Mouse (Mus musculus) midbrain, embryonic 16.5 days (tissue): ENCODE measurements at regions not wholly inside any gene's neighbourhood (a gene's known extent, or its start where the extent isn't known, plus 50 kb on each side); places are given as distances from the start of the nearest gene placed in this dataset.
A peak's percentile ranks its signal among the peaks of the same experiment; 100 is the strongest.

Source experiments
- ATAC-seq: fragments of 200-750 bp; cut with Nextera tagmentation; 2 replicates; pipeline ENCODE4 v1.8.0; 2017; ENCODE audit warnings: moderate TSS enrichment
- H3K27ac ChIP-seq: fragments of 300-500 bp; sonication (generic); 2 replicates; pipeline ENCODE4 v1.5.1; 2014; ENCODE audit warnings: mild to moderate bottlenecking, low read length, mixed read lengths
- H3K27me3 ChIP-seq: fragments of 300-500 bp; sonication (generic); 2 replicates; pipeline ENCODE4 v1.6.1; 2014; ENCODE audit warnings: low read depth, low read length, mixed read lengths; ENCODE audit not compliant: control insufficient read depth, insufficient read depth
- H3K36me3 ChIP-seq: fragments of 300-500 bp; sonication (generic); 2 replicates; pipeline ENCODE4 v1.6.1; 2014; ENCODE audit warnings: mild to moderate bottlenecking, low read length, moderate library complexity, mixed read lengths; ENCODE audit not compliant: control insufficient read depth, insufficient read depth
- H3K4me1 ChIP-seq: fragments of 300-500 bp; sonication (generic); 2 replicates; pipeline ENCODE4 v1.6.1; 2014; ENCODE audit warnings: mild to moderate bottlenecking, low read length, mixed read lengths; ENCODE audit not compliant: control insufficient read depth, insufficient read depth
- H3K4me2 ChIP-seq: fragments of 300-500 bp; sonication (generic); 2 replicates; pipeline ENCODE4 v1.6.1; 2014; ENCODE audit warnings: mild to moderate bottlenecking, low read length, mixed read lengths
- H3K4me3 ChIP-seq: fragments of 300-500 bp; sonication (generic); 2 replicates; pipeline ENCODE4 v1.5.1; 2014; ENCODE audit warnings: low read depth, mild to moderate bottlenecking, low read length, moderate library complexity, mixed read lengths
- H3K9ac ChIP-seq: fragments of 300-500 bp; sonication (generic); 2 replicates; pipeline ENCODE4 v1.6.1; 2014; ENCODE audit warnings: low read depth, low read length, mixed read lengths
- H3K9me3 ChIP-seq: fragments of 300-500 bp; sonication (generic); replicated peaks from 2 replicates; pipeline ENCODE4 v1.6.1; 2014; ENCODE audit warnings: mild to moderate bottlenecking, low read length, mixed read lengths; ENCODE audit not compliant: control insufficient read depth, poor library complexity, severe bottlenecking
- WGBS: fragments of 180-500 bp; shearing (Covaris S2); extraction: QIAGEN DNeasy Blood & Tissue Kit; methylation state at CpG from one replicate; pipeline ENCODE4 v1.1.7; 2014; 5-methylcytosine and 5-hydroxymethylcytosine counted together

- no peak overlapping the region for H3K9ac ChIP-seq
- no peak overlapping the region for H3K4me2 ChIP-seq
- 77% methylated on average over 5 of the region's 5 CpGs for WGBS
- no peaks in the 10 kb centered on the region for H3K36me3 ChIP-seq
- no peaks in the 10 kb centered on the region for H3K27me3 ChIP-seq
- H3K4me3 ChIP-seq: no peak overlapping the region
- H3K27ac ChIP-seq: no peak overlapping the region
- H3K9me3 ChIP-seq: no peaks in the 10 kb centered on the region
- peak; percentile 54; the same call in 1 of the 2 replicates for ATAC-seq
- 0 out of 2 replicates have a peak, but pooled peaks cover 3% of the 10 kb centered on the region for H3K4me1 ChIP-seq
Observed at GRCm38 (mm10) chr4:62755237-62755900, 195.7 kb downstream of the Rgs3 start.

- Histone ChIP-seq H3K4me3 (no peak overlapping the region), H3K9me3 (no peaks in the 10 kb centered on the region), H3K27ac (no peak overlapping the region), H3K36me3 (no peaks in the 10 kb centered on the region), H3K4me2 (no peak overlapping the region), H3K9ac (no peak overlapping the region), H3K27me3 (no peaks in the 10 kb centered on the region), H3K4me1 (0 out of 2 replicates have a peak, but pooled peaks cover 3% of the 10 kb centered on the region)
- ATAC-seq: no peak
- 72% methylated on average over 10 of the region's 10 CpGs for WGBS
Observed at GRCm38 (mm10) chr4:62756721-62757206, 197.1 kb downstream of the Rgs3 start.

- ATAC-seq: 0 out of 2 replicates have a peak, but pooled peaks have one; percentile 1
- Histone ChIP-seq H3K4me3 (no peak overlapping the region), H3K27ac (no peak overlapping the region), H3K9ac (no peak overlapping the region), H3K4me2 (no peak overlapping the region), H3K36me3 (no peaks in the 10 kb centered on the region), H3K27me3 (no peaks in the 10 kb centered on the region), H3K4me1 (no peaks in the 10 kb centered on the region), H3K9me3 (no peaks in the 10 kb centered on the region)
- 68% methylated on average over 11 of the region's 11 CpGs for WGBS
Observed at GRCm38 (mm10) chr4:62760748-62761604, 201.3 kb downstream of the Rgs3 start.

- Histone ChIP-seq H3K27ac (no peak overlapping the region), H3K36me3 (no peaks in the 10 kb centered on the region), H3K9me3 (no peaks in the 10 kb centered on the region), H3K9ac (no peak overlapping the region), H3K27me3 (no peaks in the 10 kb centered on the region), H3K4me1 (no peaks in the 10 kb centered on the region), H3K4me2 (no peak overlapping the region), H3K4me3 (no peak overlapping the region)
- 0% methylated on average over 1 of the region's 1 CpGs for WGBS
- ATAC-seq: peak; percentile 44
Observed at GRCm38 (mm10) chr4:62761672-62762071, 202.0 kb downstream of the Rgs3 start.

- H3K9ac ChIP-seq: no peak overlapping the region
- no peaks in the 10 kb centered on the region for H3K9me3 ChIP-seq
- H3K27me3 ChIP-seq: no peaks in the 10 kb centered on the region
- peak; percentile 87 for ATAC-seq
- H3K4me3 ChIP-seq: no peak overlapping the region
- WGBS: 21% methylated on average over 5 of the region's 5 CpGs
- no peaks in the 10 kb centered on the region for H3K36me3 ChIP-seq
- no peak overlapping the region for H3K4me2 ChIP-seq
- peaks cover 3% of the 10 kb centered on the region; the same call in 1 of the 2 replicates for H3K4me1 ChIP-seq
- H3K27ac ChIP-seq: no peak overlapping the region
Observed at GRCm38 (mm10) chr4:62763990-62764389, 201.4 kb upstream of the Zfp618 start.

GRCm38 (mm10) chr4:62769469-62770234 lies 195.7 kb upstream of the Zfp618 start:
- Histone ChIP-seq H3K9ac (no peak overlapping the region), H3K4me3 (no peak overlapping the region), H3K36me3 (no peaks in the 10 kb centered on the region), H3K27ac (peak overlapping the region; percentile 36; the same call in 1 of the 2 replicates), H3K9me3 (no peaks in the 10 kb centered on the region), H3K4me2 (no peak overlapping the region), H3K4me1 (peaks cover 12% of the 10 kb centered on the region), H3K27me3 (no peaks in the 10 kb centered on the region)
- 51% methylated on average over 10 of the region's 10 CpGs for WGBS
- ATAC-seq: peak; percentile 72

- 87% methylated on average over 10 of the region's 10 CpGs for WGBS
- no peak for ATAC-seq
- H3K27me3 ChIP-seq: no peaks in the 10 kb centered on the region
Observed at GRCm38 (mm10) chr4:62775005-62775609, 190.3 kb upstream of the Zfp618 start.

GRCm38 (mm10) chr4:62776881-62777280 lies 188.5 kb upstream of the Zfp618 start:
- Histone ChIP-seq H3K36me3 (no peaks in the 10 kb centered on the region), H3K9me3 (no peaks in the 10 kb centered on the region), H3K9ac (no peak overlapping the region), H3K4me3 (no peak overlapping the region), H3K4me2 (no peak overlapping the region), H3K27me3 (no peaks in the 10 kb centered on the region), H3K4me1 (peaks cover 6% of the 10 kb centered on the region; the same call in 1 of the 2 replicates), H3K27ac (no peak overlapping the region)
- ATAC-seq: no peak
- WGBS: 91% methylated on average over 9 of the region's 9 CpGs

More at GRCm38 (mm10) chr4:62775005-62775609, 190.3 kb upstream of the Zfp618 start:
- no peak overlapping the region for H3K9ac ChIP-seq
- no peak overlapping the region for H3K27ac ChIP-seq
- H3K36me3 ChIP-seq: no peaks in the 10 kb centered on the region
- H3K9me3 ChIP-seq: no peaks in the 10 kb centered on the region
- no peak overlapping the region for H3K4me2 ChIP-seq
- peaks cover 2% of the 10 kb centered on the region; the same call in 1 of the 2 replicates for H3K4me1 ChIP-seq
- H3K4me3 ChIP-seq: no peak overlapping the region
